Mouse (Mus musculus) liver, embryonic 15.5 days (tissue): ENCODE data around the gene Ablim1. TPM values are rescaled to one million over a fixed set of nuclear protein-coding genes. Genes with fewer than 3 reads are reported as not detected.

ENCODE experiments used
- ATAC-seq: fragments of 200-750 bp; cut with Nextera tagmentation; 2 replicates; pipeline ENCODE4 v1.8.0; 2017; ENCODE audit warnings: moderate number of reproducible peaks, mild to moderate bottlenecking, moderate library complexity; ENCODE audit not compliant: insufficient read depth
- H3K27ac ChIP-seq: fragments of 300-500 bp; sonication (generic); replicated peaks from 2 replicates; pipeline ENCODE4 v1.5.1; 2015; ENCODE audit warnings: mild to moderate bottlenecking, inconsistent platforms
- H3K27me3 ChIP-seq: fragments of 300-500 bp; sonication (generic); 2 replicates; pipeline ENCODE4 v1.6.1; 2015; ENCODE audit warnings: mild to moderate bottlenecking, inconsistent platforms
- H3K36me3 ChIP-seq: fragments of 300-500 bp; sonication (generic); replicated peaks from 2 replicates; pipeline ENCODE4 v1.6.1; 2015; ENCODE audit warnings: moderate library complexity, mild to moderate bottlenecking, inconsistent platforms
- H3K4me1 ChIP-seq: fragments of 300-500 bp; sonication (generic); replicated peaks from 2 replicates; pipeline ENCODE4 v1.6.1; 2015; ENCODE audit warnings: inconsistent platforms
- H3K4me2 ChIP-seq: fragments of 300-500 bp; sonication (generic); 2 replicates; pipeline ENCODE4 v1.6.1; 2015; ENCODE audit warnings: moderate library complexity, mild to moderate bottlenecking, inconsistent platforms
- H3K4me3 ChIP-seq: fragments of 300-500 bp; sonication (generic); replicated peaks from 2 replicates; pipeline ENCODE4 v1.5.1; 2015; ENCODE audit warnings: mild to moderate bottlenecking, inconsistent platforms
- H3K9ac ChIP-seq: fragments of 300-500 bp; sonication (generic); 2 replicates; pipeline ENCODE4 v1.6.1; 2015; ENCODE audit warnings: moderate library complexity, mild to moderate bottlenecking, inconsistent platforms
- H3K9me3 ChIP-seq: fragments of 300-500 bp; sonication (generic); replicated peaks from 2 replicates; pipeline ENCODE4 v1.6.1; 2016; ENCODE audit warnings: inconsistent platforms
- WGBS: fragments of 180-500 bp; shearing (Covaris S2); methylation state at CpG from one replicate; pipeline ENCODE4 v1.1.7; 2015; ENCODE audit warnings: mixed read lengths; ENCODE audit not compliant: insufficient replicate concordance; 5-methylcytosine and 5-hydroxymethylcytosine counted together
- polyA plus RNA-seq: library from polyadenylated mRNA; unstranded; fragments of >200 nt; fragmentation: Nextera tagmentation; extraction: Ambion mirVana; gene quantifications from 2 replicates; pipeline ENCODE4 v1.2.1, GENCODE M21; 2015

Ablim1 gene
- polyA plus RNA-seq, 1 experiment from 2014 or later: 9.5 TPM

GRCm38 (mm10) chr19:57099986-57100385 is 214.7 kb downstream of the Ablim1 start:
- H3K27ac ChIP-seq: no peak overlapping the region
- H3K4me2 ChIP-seq: no peak overlapping the region
- H3K9me3 ChIP-seq: no peaks in the 10 kb centered on the region
- no peak for ATAC-seq
- no peaks in the 10 kb centered on the region for H3K27me3 ChIP-seq
- WGBS: 56% methylated on average over 9 of the region's 9 CpGs
- no peak overlapping the region for H3K9ac ChIP-seq
- H3K36me3 ChIP-seq: no peaks in the 10 kb centered on the region
- no peaks in the 10 kb centered on the region for H3K4me1 ChIP-seq
- no peak overlapping the region for H3K4me3 ChIP-seq

GRCm38 (mm10) chr19:57099094-57099357 is 215.7 kb downstream of the Ablim1 start:
- Histone ChIP-seq H3K4me3 (no peak overlapping the region), H3K36me3 (no peaks in the 10 kb centered on the region), H3K9me3 (no peaks in the 10 kb centered on the region), H3K27me3 (no peaks in the 10 kb centered on the region), H3K4me2 (no peak overlapping the region), H3K4me1 (no peaks in the 10 kb centered on the region), H3K9ac (no peak overlapping the region), H3K27ac (no peak overlapping the region)
- 63% methylated on average over 4 of the region's 4 CpGs for WGBS
- no peak for ATAC-seq

- H3K4me2 ChIP-seq: no peak overlapping the region
- no peaks in the 10 kb centered on the region for H3K4me1 ChIP-seq
- no peak overlapping the region for H3K4me3 ChIP-seq
- no peak for ATAC-seq
- H3K27me3 ChIP-seq: no peaks in the 10 kb centered on the region
- H3K36me3 ChIP-seq: no peaks in the 10 kb centered on the region
- H3K9ac ChIP-seq: no peak overlapping the region
- H3K27ac ChIP-seq: no peak overlapping the region
- H3K9me3 ChIP-seq: no peaks in the 10 kb centered on the region
- WGBS: 55% methylated on average over 14 of the region's 14 CpGs
Measured at GRCm38 (mm10) chr19:57098241-57099093, 216.3 kb downstream of the Ablim1 start.

- Histone ChIP-seq H3K9ac (no peak overlapping the region), H3K4me1 (no peaks in the 10 kb centered on the region), H3K4me3 (no peak overlapping the region), H3K9me3 (no peaks in the 10 kb centered on the region), H3K27ac (no peak overlapping the region), H3K4me2 (no peak overlapping the region), H3K36me3 (no peaks in the 10 kb centered on the region), H3K27me3 (no peaks in the 10 kb centered on the region)
- ATAC-seq: no peak
- WGBS: 59% methylated on average over 7 of the region's 7 CpGs
Measured at GRCm38 (mm10) chr19:57095340-57095739, 219.4 kb downstream of the Ablim1 start.

- Histone ChIP-seq H3K9me3 (no peaks in the 10 kb centered on the region), H3K9ac (no peak overlapping the region), H3K36me3 (no peaks in the 10 kb centered on the region), H3K4me3 (no peak overlapping the region), H3K27ac (no peak overlapping the region), H3K27me3 (no peaks in the 10 kb centered on the region), H3K4me1 (no peaks in the 10 kb centered on the region), H3K4me2 (no peak overlapping the region)
- no peak for ATAC-seq
- 45% methylated on average over 3 of the region's 3 CpGs for WGBS
Measured at GRCm38 (mm10) chr19:57093698-57094004, 221.1 kb downstream of the Ablim1 start.

- Histone ChIP-seq H3K4me3 (no peak overlapping the region), H3K36me3 (no peaks in the 10 kb centered on the region), H3K4me1 (no peaks in the 10 kb centered on the region), H3K4me2 (no peak overlapping the region), H3K27ac (no peak overlapping the region), H3K9ac (no peak overlapping the region), H3K9me3 (no peaks in the 10 kb centered on the region), H3K27me3 (no peaks in the 10 kb centered on the region)
- 58% methylated on average over 5 of the region's 5 CpGs for WGBS
- no peak for ATAC-seq
Measured at GRCm38 (mm10) chr19:57092958-57093697, 221.6 kb downstream of the Ablim1 start.

- H3K4me2 ChIP-seq: no peak overlapping the region
- no peaks in the 10 kb centered on the region for H3K27me3 ChIP-seq
- 65% methylated on average over 7 of the region's 7 CpGs for WGBS
- no peak overlapping the region for H3K9ac ChIP-seq
- ATAC-seq: no peak
- H3K4me1 ChIP-seq: no peaks in the 10 kb centered on the region
- H3K27ac ChIP-seq: no peak overlapping the region
- H3K9me3 ChIP-seq: no peaks in the 10 kb centered on the region
- no peak overlapping the region for H3K4me3 ChIP-seq
- no peaks in the 10 kb centered on the region for H3K36me3 ChIP-seq
Measured at GRCm38 (mm10) chr19:57091278-57091677, 223.4 kb downstream of the Ablim1 start.

GRCm38 (mm10) chr19:57088804-57089369 is 225.8 kb downstream of the Ablim1 start:
- WGBS: 46% methylated on average over 2 of the region's 2 CpGs
- no peak overlapping the region for H3K9ac ChIP-seq
- no peaks in the 10 kb centered on the region for H3K27me3 ChIP-seq
- no peaks in the 10 kb centered on the region for H3K36me3 ChIP-seq
- ATAC-seq: no peak
- H3K27ac ChIP-seq: no peak overlapping the region
- no peak overlapping the region for H3K4me3 ChIP-seq
- H3K9me3 ChIP-seq: no peaks in the 10 kb centered on the region
- H3K4me1 ChIP-seq: no peaks in the 10 kb centered on the region
- no peak overlapping the region for H3K4me2 ChIP-seq

GRCm38 (mm10) chr19:57084520-57085166 is 230.1 kb downstream of the Ablim1 start:
- H3K36me3 ChIP-seq: no peaks in the 10 kb centered on the region
- H3K4me3 ChIP-seq: no peak overlapping the region
- H3K9me3 ChIP-seq: no peaks in the 10 kb centered on the region
- no peak overlapping the region for H3K4me2 ChIP-seq
- H3K27ac ChIP-seq: no peak overlapping the region
- ATAC-seq: no peak
- H3K4me1 ChIP-seq: no peaks in the 10 kb centered on the region
- H3K9ac ChIP-seq: no peak overlapping the region
- H3K27me3 ChIP-seq: no peaks in the 10 kb centered on the region
- 51% methylated on average over 5 of the region's 5 CpGs for WGBS

GRCm38 (mm10) chr19:57083887-57084286 is 230.8 kb downstream of the Ablim1 start:
- Histone ChIP-seq H3K36me3 (no peaks in the 10 kb centered on the region), H3K9ac (no peak overlapping the region), H3K27me3 (no peaks in the 10 kb centered on the region), H3K27ac (no peak overlapping the region), H3K9me3 (no peaks in the 10 kb centered on the region), H3K4me1 (no peaks in the 10 kb centered on the region), H3K4me3 (no peak overlapping the region), H3K4me2 (no peak overlapping the region)
- 69% methylated on average over 2 of the region's 2 CpGs for WGBS
- ATAC-seq: no peak

- Histone ChIP-seq H3K9ac (no peak overlapping the region), H3K9me3 (no peaks in the 10 kb centered on the region), H3K4me2 (no peak overlapping the region), H3K4me1 (no peaks in the 10 kb centered on the region), H3K27me3 (no peaks in the 10 kb centered on the region), H3K36me3 (no peaks in the 10 kb centered on the region), H3K4me3 (no peak overlapping the region), H3K27ac (no peak overlapping the region)
- 67% methylated on average over 10 of the region's 10 CpGs for WGBS
- no peak for ATAC-seq
Measured at GRCm38 (mm10) chr19:57083183-57083555, 231.6 kb downstream of the Ablim1 start.
